Mouse (Mus musculus): ENCODE results near the gene Gnaz. TPM values are rescaled to one million over a fixed set of nuclear protein-coding genes. Genes with fewer than 3 reads are reported as not detected.
A peak's percentile ranks its signal among the peaks of the same experiment; 100 is the strongest.

Gene Gnaz
- 3.5 and 4.1 TPM in 2 replicates for polyA plus RNA-seq (2015; fragmentation: Nextera tagmentation; extraction: Ambion mirVana)

- peaks cover 35% of the 10 kb centered on the region for H3K27me3 ChIP-seq
- H3K4me1 ChIP-seq = peaks cover 16% of the 10 kb centered on the region
- peak within 1 kb of the TSS; percentile 64 for H3K4me3 ChIP-seq
- peak within 1 kb of the TSS; percentile 71 for H3K9ac ChIP-seq
- no peaks in the 10 kb centered on the region for H3K36me3 ChIP-seq
- peak within 1 kb of the TSS; percentile 95 for H3K4me2 ChIP-seq
- no peak within 1 kb of the TSS for H3K27ac ChIP-seq
- ATAC-seq (ENCODE audit: insufficient number of reproducible peaks, insufficient read depth, low FRiP score, low TSS enrichment, low read depth) = peak; percentile 98
- no peaks in the 10 kb centered on the region for H3K9me3 ChIP-seq
- WGBS = under 1% methylated on average over 81 of the region's 83 CpGs
Observed at GRCm38 (mm10) chr10:74966850-74967451, at the start of gene Gnaz. Gnaz (plus strand) TSS chr10:74967177.

GRCm38 (mm10) chr10:74919277-74919676 lies 47.7 kb upstream of the Gnaz start:
- Histone ChIP-seq H3K36me3 (no peaks in the 10 kb centered on the region), H3K4me1 (no peaks in the 10 kb centered on the region), H3K27ac (no peak overlapping the region), H3K4me3 (no peak overlapping the region), H3K27me3 (0 out of 2 replicates have a peak, but pooled peaks cover 6% of the 10 kb centered on the region), H3K9ac (no peak overlapping the region), H3K4me2 (no peak overlapping the region), H3K9me3 (no peaks in the 10 kb centered on the region)
- WGBS = 34% methylated on average over 5 of the region's 5 CpGs
- no peak for ATAC-seq (ENCODE audit: insufficient number of reproducible peaks, insufficient read depth, low FRiP score, low TSS enrichment, low read depth)

GRCm38 (mm10) chr10:74920853-74921567 lies 46.0 kb upstream of the Gnaz start:
- Histone ChIP-seq H3K4me3 (no peak overlapping the region), H3K27me3 (peaks cover 6% of the 10 kb centered on the region; the same call in 1 of the 2 replicates), H3K27ac (no peak overlapping the region), H3K9ac (no peak overlapping the region), H3K9me3 (no peaks in the 10 kb centered on the region), H3K4me1 (0 out of 2 replicates have a peak, but pooled peaks cover 4% of the 10 kb centered on the region), H3K36me3 (no peaks in the 10 kb centered on the region), H3K4me2 (no peak overlapping the region)
- 45% methylated on average over 17 of the region's 17 CpGs for WGBS
- 0 out of 2 replicates have a peak, but pooled peaks have one; percentile 17 for ATAC-seq (ENCODE audit: insufficient number of reproducible peaks, insufficient read depth, low FRiP score, low TSS enrichment, low read depth)

DNA sequence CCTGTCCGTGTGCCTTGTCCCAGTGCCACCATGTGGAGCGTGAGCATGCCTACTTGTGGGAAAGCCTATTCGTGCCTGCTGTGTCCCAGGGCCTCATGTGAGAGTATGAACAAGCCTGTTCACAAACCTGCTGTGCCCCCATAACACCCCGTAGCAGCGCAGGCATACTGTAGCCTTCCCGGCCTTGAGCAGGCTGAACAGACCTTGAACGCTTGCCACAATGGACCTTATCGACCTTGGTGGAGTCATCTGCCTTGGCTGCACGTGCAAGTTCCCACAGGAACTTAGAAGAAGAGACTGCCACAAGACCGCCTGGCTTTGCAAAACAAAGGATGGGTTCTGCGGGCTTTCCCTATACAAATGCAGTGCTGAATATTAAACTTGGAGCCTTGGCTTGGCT lies 45.4 kb upstream of the Gnaz start:
- 83% methylated on average over 11 of the region's 11 CpGs for WGBS
- Histone ChIP-seq H3K9ac (no peak overlapping the region), H3K9me3 (no peaks in the 10 kb centered on the region), H3K27me3 (peaks cover 6% of the 10 kb centered on the region; the same call in 1 of the 2 replicates), H3K36me3 (no peaks in the 10 kb centered on the region), H3K4me3 (no peak overlapping the region), H3K4me1 (0 out of 2 replicates have a peak, but pooled peaks cover 4% of the 10 kb centered on the region), H3K4me2 (no peak overlapping the region), H3K27ac (no peak overlapping the region)
- no peak for ATAC-seq (ENCODE audit: insufficient number of reproducible peaks, insufficient read depth, low FRiP score, low TSS enrichment, low read depth)

GRCm38 (mm10) chr10:74922763-74923162 lies 44.2 kb upstream of the Gnaz start:
- Histone ChIP-seq H3K27ac (no peak overlapping the region), H3K4me3 (no peak overlapping the region), H3K4me1 (0 out of 2 replicates have a peak, but pooled peaks cover 4% of the 10 kb centered on the region), H3K9me3 (no peaks in the 10 kb centered on the region), H3K4me2 (no peak overlapping the region), H3K9ac (no peak overlapping the region), H3K36me3 (no peaks in the 10 kb centered on the region), H3K27me3 (peaks cover 6% of the 10 kb centered on the region; the same call in 1 of the 2 replicates)
- 55% methylated on average over 6 of the region's 6 CpGs for WGBS
- no peak for ATAC-seq (ENCODE audit: insufficient number of reproducible peaks, insufficient read depth, low FRiP score, low TSS enrichment, low read depth)

- H3K27me3 ChIP-seq = peaks cover 6% of the 10 kb centered on the region; the same call in 1 of the 2 replicates
- 0 out of 2 replicates have a peak, but pooled peaks cover 4% of the 10 kb centered on the region for H3K4me1 ChIP-seq
- H3K9me3 ChIP-seq = no peaks in the 10 kb centered on the region
- no peak overlapping the region for H3K4me2 ChIP-seq
- no peak overlapping the region for H3K9ac ChIP-seq
- no peaks in the 10 kb centered on the region for H3K36me3 ChIP-seq
- ATAC-seq (ENCODE audit: insufficient number of reproducible peaks, insufficient read depth, low FRiP score, low TSS enrichment, low read depth) = no peak
- no peak overlapping the region for H3K27ac ChIP-seq
- H3K4me3 ChIP-seq = no peak overlapping the region
- WGBS = 90% methylated on average over 14 of the region's 14 CpGs
Observed at GRCm38 (mm10) chr10:74924274-74924673, 42.7 kb upstream of the Gnaz start.

- no peak for ATAC-seq (ENCODE audit: insufficient number of reproducible peaks, insufficient read depth, low FRiP score, low TSS enrichment, low read depth)
- Histone ChIP-seq H3K4me1 (0 out of 2 replicates have a peak, but pooled peaks cover 4% of the 10 kb centered on the region), H3K36me3 (no peaks in the 10 kb centered on the region), H3K27me3 (peaks cover 6% of the 10 kb centered on the region; the same call in 1 of the 2 replicates), H3K4me3 (0 out of 2 replicates have a peak overlapping the region, but pooled peaks have one; percentile 3), H3K27ac (no peak overlapping the region), H3K4me2 (peak overlapping the region; percentile 50), H3K9ac (no peak overlapping the region), H3K9me3 (no peaks in the 10 kb centered on the region)
- 15% methylated on average over 21 of the region's 21 CpGs for WGBS
Observed at GRCm38 (mm10) chr10:74925324-74925723, 41.7 kb upstream of the Gnaz start.

- Histone ChIP-seq H3K27me3 (no peaks in the 10 kb centered on the region; the same call in 1 of the 2 replicates), H3K4me2 (no peak overlapping the region), H3K36me3 (no peaks in the 10 kb centered on the region), H3K27ac (no peak overlapping the region), H3K4me3 (no peak overlapping the region), H3K9me3 (no peaks in the 10 kb centered on the region), H3K4me1 (0 out of 2 replicates have a peak, but pooled peaks cover 4% of the 10 kb centered on the region), H3K9ac (no peak overlapping the region)
- ATAC-seq (ENCODE audit: insufficient number of reproducible peaks, insufficient read depth, low FRiP score, low TSS enrichment, low read depth) = no peak
- WGBS = 81% methylated on average over 7 of the region's 7 CpGs
Observed at GRCm38 (mm10) chr10:74928276-74928675, 38.7 kb upstream of the Gnaz start.

DNA sequence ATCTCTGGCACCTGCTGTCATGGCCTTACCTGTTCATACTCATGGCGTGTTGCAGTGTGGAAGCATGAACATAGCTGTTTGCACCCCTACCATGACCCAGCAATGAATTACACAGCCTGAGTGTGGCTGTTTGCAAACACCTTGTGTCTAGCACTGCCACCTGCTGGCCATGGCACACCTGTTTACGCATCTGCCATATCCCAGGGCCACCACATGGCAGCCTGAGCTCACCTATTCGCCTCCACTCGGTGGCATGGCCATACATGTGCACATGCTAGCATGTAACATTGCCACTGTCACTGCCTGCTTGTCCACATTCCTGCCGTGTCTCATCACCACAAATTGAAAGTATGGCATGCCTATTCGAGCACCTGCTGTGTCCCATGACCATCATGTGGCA lies 37.4 kb upstream of the Gnaz start:
- 0 out of 2 replicates have a peak, but pooled peaks cover 4% of the 10 kb centered on the region for H3K4me1 ChIP-seq
- H3K4me3 ChIP-seq = no peak overlapping the region
- 69% methylated on average over 6 of the region's 6 CpGs for WGBS
- no peaks in the 10 kb centered on the region for H3K36me3 ChIP-seq
- no peak overlapping the region for H3K4me2 ChIP-seq
- no peak for ATAC-seq (ENCODE audit: insufficient number of reproducible peaks, insufficient read depth, low FRiP score, low TSS enrichment, low read depth)
- H3K27ac ChIP-seq = no peak overlapping the region
- no peaks in the 10 kb centered on the region; the same call in 1 of the 2 replicates for H3K27me3 ChIP-seq
- no peak overlapping the region for H3K9ac ChIP-seq
- no peaks in the 10 kb centered on the region for H3K9me3 ChIP-seq

DNA sequence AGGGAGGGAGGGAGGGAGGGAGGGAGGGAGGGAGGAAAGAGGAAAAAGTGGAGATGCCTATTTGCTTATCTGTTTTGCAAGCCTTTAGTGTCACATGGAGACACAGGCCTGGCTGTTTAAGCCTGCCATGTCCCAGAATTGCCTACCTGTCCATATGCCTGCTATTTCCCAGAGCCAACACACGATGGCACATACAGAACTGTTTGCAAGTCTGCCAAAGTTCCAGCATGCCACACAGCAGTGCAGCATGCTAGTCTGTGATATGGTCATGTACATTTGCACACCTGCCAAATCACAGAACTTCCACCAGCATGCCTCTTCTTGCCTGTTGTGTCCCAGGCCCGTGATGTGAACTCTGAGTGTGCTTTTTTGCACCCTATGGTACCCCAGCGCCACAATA lies 36.4 kb upstream of the Gnaz start:
- Histone ChIP-seq H3K36me3 (no peaks in the 10 kb centered on the region), H3K27me3 (no peaks in the 10 kb centered on the region), H3K9ac (no peak overlapping the region), H3K4me1 (0 out of 2 replicates have a peak, but pooled peaks cover 1% of the 10 kb centered on the region), H3K27ac (no peak overlapping the region), H3K9me3 (no peaks in the 10 kb centered on the region), H3K4me2 (no peak overlapping the region), H3K4me3 (no peak overlapping the region)
- WGBS = 82% methylated on average over 3 of the region's 3 CpGs
- ATAC-seq (ENCODE audit: insufficient number of reproducible peaks, insufficient read depth, low FRiP score, low TSS enrichment, low read depth) = no peak

DNA sequence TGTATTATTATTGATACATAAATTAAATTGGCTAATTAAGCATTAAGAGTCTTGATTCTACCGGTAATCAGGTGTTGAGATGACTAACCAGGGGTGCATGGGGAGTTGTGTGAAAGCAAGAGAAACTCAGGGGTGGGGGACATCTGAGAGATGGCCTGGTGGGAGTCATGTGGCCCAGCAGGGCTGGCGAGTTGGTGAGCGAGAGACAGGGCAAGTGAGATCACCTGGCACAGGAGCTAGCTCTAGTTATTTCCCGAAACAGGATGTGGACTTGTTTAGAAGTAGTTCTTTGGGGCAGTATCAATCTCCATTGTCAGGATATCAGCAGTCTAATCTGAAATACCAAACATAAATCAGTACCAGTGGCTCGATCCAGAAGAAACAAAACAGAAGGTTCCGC lies 35.3 kb upstream of the Gnaz start:
- H3K4me2 ChIP-seq = no peak overlapping the region
- no peaks in the 10 kb centered on the region for H3K9me3 ChIP-seq
- H3K36me3 ChIP-seq = no peaks in the 10 kb centered on the region
- ATAC-seq (ENCODE audit: insufficient number of reproducible peaks, insufficient read depth, low FRiP score, low TSS enrichment, low read depth) = no peak
- no peaks in the 10 kb centered on the region for H3K27me3 ChIP-seq
- H3K9ac ChIP-seq = no peak overlapping the region
- no peak overlapping the region for H3K27ac ChIP-seq
- H3K4me3 ChIP-seq = no peak overlapping the region
- no peaks in the 10 kb centered on the region for H3K4me1 ChIP-seq
- WGBS = 81% methylated on average over 6 of the region's 6 CpGs

Measured in embryonic facial prominence, embryonic 13.5 days (tissue).